Mouse (Mus musculus): ENCODE measurements around the gene Ggt1. TPM values are rescaled to one million over a fixed set of nuclear protein-coding genes. Genes with fewer than 3 reads are reported as not detected.

Ggt1 gene
- polyA plus RNA-seq, 1 experiment from 2014 or later = 2.1 TPM

DNA sequence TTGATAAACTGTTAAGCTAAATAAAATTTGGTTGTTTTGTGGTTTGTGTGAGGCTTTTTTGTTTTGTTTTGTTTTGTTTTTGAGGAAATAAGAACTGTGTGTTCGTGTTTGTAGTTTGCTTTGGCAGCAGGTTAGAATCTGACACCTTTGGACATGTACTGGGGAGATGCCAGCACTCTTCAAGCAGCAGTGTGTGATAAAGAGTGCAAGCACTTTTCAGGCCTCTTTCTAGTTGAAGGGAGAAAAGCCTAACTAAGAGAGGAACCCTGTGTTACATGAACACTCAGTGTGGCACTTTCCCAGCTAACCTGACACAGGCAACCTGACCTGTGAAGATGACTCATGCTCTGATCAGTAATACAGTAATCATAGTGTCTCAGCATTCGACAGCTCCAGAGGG is 26.0 kb upstream of the Ggt1 start:
- Histone ChIP-seq H3K27ac (ENCODE audit: low read depth, low read length) (no peak overlapping the region), H3K9ac (ENCODE audit: low read length) (no peak overlapping the region), H3K27me3 (ENCODE audit: control insufficient read depth, insufficient read depth, low read length) (no peaks in the 10 kb centered on the region), H3K36me3 (ENCODE audit: control insufficient read depth, insufficient read depth, low read length) (peaks cover 18% of the 10 kb centered on the region), H3K4me3 (ENCODE audit: low read depth, low read length) (no peak overlapping the region), H3K4me2 (no peak overlapping the region), H3K4me1 (ENCODE audit: control insufficient read depth, insufficient read depth, low read length) (no peaks in the 10 kb centered on the region), H3K9me3 (ENCODE audit: control insufficient read depth, low read length) (no peaks in the 10 kb centered on the region)
- no peak for ATAC-seq (ENCODE audit: low FRiP score)
- no peak for DNase-seq (ENCODE audit: low spot score, missing footprints)
- 94% methylated on average over 2 of the region's 2 CpGs for WGBS

DNA sequence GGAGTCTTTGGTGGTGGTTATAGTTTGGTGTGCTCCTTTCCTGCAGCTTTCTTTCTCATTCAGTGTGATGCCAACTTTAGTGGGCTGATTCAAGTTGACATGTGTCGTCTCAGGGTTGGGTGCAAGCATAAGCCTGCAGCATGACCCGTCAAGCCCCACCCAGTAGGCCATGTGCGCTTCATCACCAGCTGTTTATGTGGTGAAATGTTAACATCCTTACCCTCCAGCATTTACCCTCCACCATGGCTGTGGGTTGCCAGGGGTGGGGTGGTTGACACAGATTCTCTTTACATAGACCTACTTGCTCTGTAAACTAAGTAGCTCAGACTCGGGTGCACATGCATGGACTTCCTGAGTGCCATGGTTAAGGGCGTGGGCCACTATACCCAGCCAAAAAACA is 25.3 kb upstream of the Ggt1 start:
- ATAC-seq (ENCODE audit: low FRiP score) (no peak), DNase-seq (ENCODE audit: low spot score, missing footprints) (no peak)
- WGBS = 93% methylated on average over 5 of the region's 5 CpGs
- peaks cover 18% of the 10 kb centered on the region for H3K36me3 ChIP-seq (ENCODE audit: control insufficient read depth, insufficient read depth, low read length)
- no peaks in the 10 kb centered on the region for H3K27me3 ChIP-seq (ENCODE audit: control insufficient read depth, insufficient read depth, low read length)
- no peaks in the 10 kb centered on the region for H3K9me3 ChIP-seq (ENCODE audit: control insufficient read depth, low read length)
- no peak overlapping the region for H3K4me2 ChIP-seq
- H3K4me3 ChIP-seq (ENCODE audit: low read depth, low read length) = no peak overlapping the region
- H3K27ac ChIP-seq (ENCODE audit: low read depth, low read length) = no peak overlapping the region
- H3K9ac ChIP-seq (ENCODE audit: low read length) = no peak overlapping the region
- no peaks in the 10 kb centered on the region for H3K4me1 ChIP-seq (ENCODE audit: control insufficient read depth, insufficient read depth, low read length)

DNA sequence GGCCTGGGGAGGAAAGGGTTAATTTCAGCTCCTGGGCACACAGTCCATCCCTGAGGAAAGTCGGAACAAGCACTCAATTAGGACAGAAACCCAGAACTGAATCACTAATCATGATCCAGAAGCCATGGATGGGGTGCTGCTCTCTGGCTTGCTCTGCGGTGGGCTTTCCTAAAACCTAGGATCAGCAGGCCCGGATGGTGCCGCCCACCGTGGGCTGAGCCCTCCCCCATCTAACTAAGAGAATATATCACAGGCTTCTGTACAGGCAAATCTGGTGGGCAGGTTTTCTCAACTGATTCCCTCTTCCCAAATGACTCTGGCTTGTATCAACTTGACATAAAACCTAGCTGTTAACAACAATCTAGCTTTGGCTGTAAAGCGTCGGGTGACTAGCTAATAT is 13.5 kb upstream of the Ggt1 start:
- Histone ChIP-seq H3K4me1 (ENCODE audit: control insufficient read depth, insufficient read depth, low read length) (no peaks in the 10 kb centered on the region), H3K9me3 (ENCODE audit: control insufficient read depth, low read length) (peaks cover 5% of the 10 kb centered on the region; the same call in 1 of the 2 replicates), H3K9ac (ENCODE audit: low read length) (no peak overlapping the region), H3K4me2 (no peak overlapping the region), H3K4me3 (ENCODE audit: low read depth, low read length) (no peak overlapping the region), H3K27ac (ENCODE audit: low read depth, low read length) (no peak overlapping the region), H3K27me3 (ENCODE audit: control insufficient read depth, insufficient read depth, low read length) (no peaks in the 10 kb centered on the region), H3K36me3 (ENCODE audit: control insufficient read depth, insufficient read depth, low read length) (no peaks in the 10 kb centered on the region)
- peak; percentile 70 for DNase-seq (ENCODE audit: low spot score, missing footprints)
- WGBS = 78% methylated on average over 7 of the region's 7 CpGs
- ATAC-seq (ENCODE audit: low FRiP score) = no peak

DNA sequence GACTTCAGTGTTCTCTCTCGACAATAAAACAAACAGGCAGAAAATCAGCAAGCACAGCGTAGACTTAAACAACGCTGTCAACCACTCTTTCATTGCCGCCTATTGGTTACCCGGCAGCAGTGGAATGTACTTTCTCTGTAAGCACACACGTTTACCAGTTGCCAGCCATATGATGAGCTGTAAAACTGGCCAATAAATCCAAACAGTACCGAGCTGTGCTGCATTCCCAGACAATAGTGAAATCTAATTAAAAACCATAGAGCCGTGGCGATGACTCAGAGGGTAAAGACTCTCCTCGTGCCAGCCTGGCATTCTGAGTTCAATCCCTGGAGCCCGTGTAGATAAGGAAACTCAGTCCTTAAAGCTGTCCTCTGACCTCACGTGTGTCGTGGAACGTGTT is 12.9 kb upstream of the Ggt1 start:
- H3K9ac ChIP-seq (ENCODE audit: low read length) = no peak overlapping the region
- no peaks in the 10 kb centered on the region for H3K36me3 ChIP-seq (ENCODE audit: control insufficient read depth, insufficient read depth, low read length)
- DNase-seq (ENCODE audit: low spot score, missing footprints) = peak; percentile 54
- no peak overlapping the region for H3K4me2 ChIP-seq
- no peak for ATAC-seq (ENCODE audit: low FRiP score)
- no peaks in the 10 kb centered on the region for H3K27me3 ChIP-seq (ENCODE audit: control insufficient read depth, insufficient read depth, low read length)
- H3K4me1 ChIP-seq (ENCODE audit: control insufficient read depth, insufficient read depth, low read length) = no peaks in the 10 kb centered on the region
- WGBS = 84% methylated on average over 14 of the region's 14 CpGs
- no peak overlapping the region for H3K27ac ChIP-seq (ENCODE audit: low read depth, low read length)
- H3K4me3 ChIP-seq (ENCODE audit: low read depth, low read length) = no peak overlapping the region
- peaks cover 5% of the 10 kb centered on the region; the same call in 1 of the 2 replicates for H3K9me3 ChIP-seq (ENCODE audit: control insufficient read depth, low read length)

DNA sequence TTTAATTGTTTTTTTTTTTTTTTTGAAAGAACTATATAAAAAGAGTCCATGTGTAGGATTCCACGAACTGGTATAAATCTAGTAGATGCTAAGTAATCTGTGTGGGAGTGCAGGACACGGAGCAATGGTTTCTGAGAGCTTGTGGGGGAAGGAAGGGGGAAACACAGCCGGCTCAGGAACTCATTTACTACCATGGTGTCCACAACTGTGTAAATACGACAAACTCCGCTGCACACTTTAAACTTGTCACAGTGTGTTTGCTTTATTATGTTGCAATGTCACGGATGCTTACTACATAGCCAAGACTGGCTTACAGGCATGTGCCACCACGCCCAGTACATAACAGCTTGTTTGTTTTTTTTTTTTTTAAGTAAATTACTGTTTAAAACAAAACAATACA is 11.5 kb upstream of the Ggt1 start:
- Histone ChIP-seq H3K9ac (ENCODE audit: low read length) (no peak overlapping the region), H3K4me1 (ENCODE audit: control insufficient read depth, insufficient read depth, low read length) (no peaks in the 10 kb centered on the region), H3K4me3 (ENCODE audit: low read depth, low read length) (no peak overlapping the region), H3K27ac (ENCODE audit: low read depth, low read length) (no peak overlapping the region), H3K9me3 (ENCODE audit: control insufficient read depth, low read length) (peaks cover 5% of the 10 kb centered on the region; the same call in 1 of the 2 replicates), H3K4me2 (no peak overlapping the region), H3K36me3 (ENCODE audit: control insufficient read depth, insufficient read depth, low read length) (no peaks in the 10 kb centered on the region), H3K27me3 (ENCODE audit: control insufficient read depth, insufficient read depth, low read length) (no peaks in the 10 kb centered on the region)
- DNase-seq (ENCODE audit: low spot score, missing footprints) (no peak), ATAC-seq (ENCODE audit: low FRiP score) (no peak)
- 77% methylated on average over 7 of the region's 7 CpGs for WGBS

DNA sequence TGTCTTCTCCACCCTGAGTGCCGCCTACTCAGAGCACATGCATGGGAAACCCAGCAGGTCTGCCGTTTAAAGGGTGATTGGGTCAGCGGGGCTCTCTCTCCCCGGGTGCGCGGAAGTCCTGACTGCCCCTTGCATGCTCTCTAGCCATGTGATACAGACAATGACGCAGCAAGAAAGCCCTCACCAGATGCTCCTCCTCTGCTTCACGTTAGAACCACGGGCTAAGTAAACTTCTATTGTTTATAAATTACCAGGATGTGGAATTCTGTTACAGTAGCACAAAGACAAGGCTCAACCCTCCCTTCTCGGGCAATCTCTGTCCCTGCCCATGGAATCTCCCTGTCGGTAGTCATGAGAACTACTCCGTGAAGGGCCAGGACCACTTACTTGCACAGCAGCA is 10.2 kb upstream of the Ggt1 start:
- WGBS = 58% methylated on average over 12 of the region's 12 CpGs
- no peak overlapping the region for H3K27ac ChIP-seq (ENCODE audit: low read depth, low read length)
- DNase-seq (ENCODE audit: low spot score, missing footprints) (peak; percentile 68), ATAC-seq (ENCODE audit: low FRiP score) (no peak)
- no peak overlapping the region for H3K9ac ChIP-seq (ENCODE audit: low read length)
- no peak overlapping the region for H3K4me3 ChIP-seq (ENCODE audit: low read depth, low read length)
- H3K9me3 ChIP-seq (ENCODE audit: control insufficient read depth, low read length) = no peaks in the 10 kb centered on the region
- H3K4me1 ChIP-seq (ENCODE audit: control insufficient read depth, insufficient read depth, low read length) = peaks cover 1% of the 10 kb centered on the region; the same call in 1 of the 2 replicates
- H3K27me3 ChIP-seq (ENCODE audit: control insufficient read depth, insufficient read depth, low read length) = no peaks in the 10 kb centered on the region
- H3K4me2 ChIP-seq = no peak overlapping the region
- H3K36me3 ChIP-seq (ENCODE audit: control insufficient read depth, insufficient read depth, low read length) = no peaks in the 10 kb centered on the region

DNA sequence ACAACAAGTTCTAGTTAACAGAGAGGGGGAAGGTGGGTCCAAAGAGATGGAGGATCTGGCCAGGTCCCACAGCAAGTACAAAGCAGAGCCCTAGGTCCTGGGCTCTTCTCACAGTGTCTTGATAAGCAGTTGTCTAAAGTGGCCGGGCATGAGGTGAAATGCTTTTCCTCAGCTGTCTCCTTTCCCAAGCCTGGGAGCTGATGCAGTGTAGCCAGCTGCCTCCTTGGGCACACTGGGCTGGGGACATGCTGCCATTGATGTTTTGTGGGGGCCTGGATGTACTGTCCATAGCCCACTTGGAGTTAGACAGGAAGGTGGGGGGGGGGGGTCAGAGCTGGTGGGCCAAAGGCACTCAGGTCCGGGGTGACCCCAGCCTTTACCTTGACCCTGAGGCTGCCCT is 9.3 kb upstream of the Ggt1 start:
- Histone ChIP-seq H3K36me3 (ENCODE audit: control insufficient read depth, insufficient read depth, low read length) (no peaks in the 10 kb centered on the region), H3K4me3 (ENCODE audit: low read depth, low read length) (no peak overlapping the region), H3K27me3 (ENCODE audit: control insufficient read depth, insufficient read depth, low read length) (no peaks in the 10 kb centered on the region), H3K27ac (ENCODE audit: low read depth, low read length) (no peak overlapping the region), H3K4me1 (ENCODE audit: control insufficient read depth, insufficient read depth, low read length) (peaks cover 3% of the 10 kb centered on the region; the same call in 1 of the 2 replicates), H3K4me2 (no peak overlapping the region), H3K9ac (ENCODE audit: low read length) (no peak overlapping the region), H3K9me3 (ENCODE audit: control insufficient read depth, low read length) (no peaks in the 10 kb centered on the region)
- 97% methylated on average over 2 of the region's 2 CpGs for WGBS
- DNase-seq (ENCODE audit: low spot score, missing footprints) = no peak
- ATAC-seq (ENCODE audit: low FRiP score) = no peak

DNA sequence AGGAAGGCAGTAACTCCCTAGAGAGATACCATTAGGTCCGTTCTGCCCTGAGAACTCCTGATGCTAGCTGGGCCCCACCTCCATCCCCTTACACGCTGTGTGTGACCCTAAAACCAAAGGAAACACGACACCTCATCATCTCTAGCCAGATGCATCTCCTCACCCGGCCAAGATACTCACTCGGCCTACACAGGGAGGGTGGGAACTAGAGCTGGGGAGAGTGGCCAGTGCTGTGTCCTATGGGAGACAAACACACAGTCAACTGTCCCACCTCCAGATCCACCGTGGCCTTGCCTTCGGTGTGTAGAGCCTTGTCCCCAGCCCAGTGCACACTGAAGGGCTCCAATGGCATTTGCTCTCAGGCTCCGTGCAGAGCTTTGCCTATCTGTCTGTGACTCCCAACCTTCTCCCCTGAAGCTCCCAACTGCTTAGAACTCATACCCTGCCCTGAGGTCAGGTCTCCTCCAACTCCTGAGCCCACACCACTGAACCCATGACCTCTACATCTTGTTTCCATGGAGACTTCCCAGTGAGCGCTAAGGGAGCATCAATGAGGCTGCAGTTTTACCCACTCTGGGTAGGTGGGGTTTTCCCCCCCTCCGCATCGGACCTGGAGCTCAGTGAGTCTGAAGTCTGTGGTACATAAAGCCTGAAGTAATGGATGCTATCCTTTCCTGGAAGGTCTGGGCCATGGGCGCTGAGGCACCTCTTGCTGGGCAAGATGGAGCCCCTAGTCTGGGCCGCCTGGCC is 8.5 kb upstream of the Ggt1 start:
- H3K9ac ChIP-seq (ENCODE audit: low read length) = no peak overlapping the region
- no peak overlapping the region for H3K4me3 ChIP-seq (ENCODE audit: low read depth, low read length)
- H3K9me3 ChIP-seq (ENCODE audit: control insufficient read depth, low read length) = no peaks in the 10 kb centered on the region
- no peak overlapping the region for H3K4me2 ChIP-seq
- peaks cover 3% of the 10 kb centered on the region; the same call in 1 of the 2 replicates for H3K4me1 ChIP-seq (ENCODE audit: control insufficient read depth, insufficient read depth, low read length)
- DNase-seq (ENCODE audit: low spot score, missing footprints) = no peak
- 73% methylated on average over 13 of the region's 13 CpGs for WGBS
- H3K27me3 ChIP-seq (ENCODE audit: control insufficient read depth, insufficient read depth, low read length) = no peaks in the 10 kb centered on the region; the same call in 1 of the 2 replicates
- H3K36me3 ChIP-seq (ENCODE audit: control insufficient read depth, insufficient read depth, low read length) = no peaks in the 10 kb centered on the region
- H3K27ac ChIP-seq (ENCODE audit: low read depth, low read length) = no peak overlapping the region
- ATAC-seq (ENCODE audit: low FRiP score) = no peak

DNA sequence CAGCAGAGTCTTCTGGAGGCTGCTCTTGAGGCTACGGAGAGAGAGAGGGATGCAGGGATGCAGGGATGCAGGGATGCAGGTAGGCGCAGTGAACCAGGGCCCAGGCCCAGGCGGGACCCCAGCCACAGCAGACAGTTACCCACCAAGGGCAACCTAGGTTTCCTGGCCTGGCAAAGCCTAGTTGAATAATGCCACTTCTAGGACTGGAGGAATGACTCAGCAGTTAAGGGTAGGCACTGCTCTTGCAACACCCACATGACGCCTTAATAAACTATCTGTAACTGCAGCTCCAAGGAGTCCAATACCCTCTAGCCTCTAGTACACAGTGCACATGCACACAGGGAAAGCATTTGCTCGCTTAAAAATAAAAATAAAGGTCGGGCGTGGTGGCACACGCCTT is 7.3 kb upstream of the Ggt1 start:
- Histone ChIP-seq H3K27ac (ENCODE audit: low read depth, low read length) (no peak overlapping the region), H3K4me1 (ENCODE audit: control insufficient read depth, insufficient read depth, low read length) (peaks cover 4% of the 10 kb centered on the region), H3K27me3 (ENCODE audit: control insufficient read depth, insufficient read depth, low read length) (peaks cover 4% of the 10 kb centered on the region; the same call in 1 of the 2 replicates), H3K4me3 (ENCODE audit: low read depth, low read length) (no peak overlapping the region), H3K36me3 (ENCODE audit: control insufficient read depth, insufficient read depth, low read length) (no peaks in the 10 kb centered on the region), H3K9ac (ENCODE audit: low read length) (no peak overlapping the region), H3K9me3 (ENCODE audit: control insufficient read depth, low read length) (no peaks in the 10 kb centered on the region), H3K4me2 (no peak overlapping the region)
- DNase-seq (ENCODE audit: low spot score, missing footprints) (no peak), ATAC-seq (ENCODE audit: low FRiP score) (no peak)
- 87% methylated on average over 8 of the region's 8 CpGs for WGBS
